Mouse (Mus musculus) testis, adult 2 months (tissue): ENCODE measurements around the gene Rai14. TPM values are rescaled to one million over a fixed set of nuclear protein-coding genes. Genes with fewer than 3 reads are reported as not detected.

Experiments used
- H3K27ac ChIP-seq: fragments of 200-500 bp; 2 replicates; pipeline ENCODE4 v1.5.1; 2012; ENCODE audit warnings: low read depth, low read length; ENCODE audit not compliant: control insufficient read depth, insufficient read depth
- H3K27me3 ChIP-seq: fragments of 200-500 bp; 2 replicates; pipeline ENCODE4 v1.6.1; 2012; ENCODE audit warnings: mild to moderate bottlenecking, low read length, moderate library complexity; ENCODE audit not compliant: control insufficient read depth, insufficient read depth
- H3K36me3 ChIP-seq: fragments of 200-500 bp; 2 replicates; pipeline ENCODE4 v1.6.1; 2012; ENCODE audit warnings: mild to moderate bottlenecking, low read length; ENCODE audit not compliant: control insufficient read depth, insufficient read depth
- H3K4me1 ChIP-seq: fragments of 200-500 bp; 2 replicates; pipeline ENCODE4 v1.6.1; 2012; ENCODE audit warnings: low read length; ENCODE audit not compliant: control insufficient read depth, insufficient read depth
- H3K4me3 ChIP-seq: fragments of 200-500 bp; 2 replicates; pipeline ENCODE4 v1.5.1; 2012; ENCODE audit warnings: low read depth, mild to moderate bottlenecking, low read length, moderate library complexity, mixed read lengths; ENCODE audit not compliant: control insufficient read depth
- CTCF ChIP-seq: fragments of 200-500 bp; IDR thresholded peaks from 2 replicates; pipeline ENCODE4 v1.5.1; 2012; ENCODE audit warnings: low read depth, mild to moderate bottlenecking, inconsistent platforms, low read length, moderate library complexity; ENCODE audit not compliant: control insufficient read depth, insufficient read depth, insufficient replicate concordance
- POLR2A ChIP-seq: fragments of 200-500 bp; IDR thresholded peaks from 2 replicates; pipeline ENCODE4 v1.6.1; 2012; ENCODE audit warnings: low read depth, mild to moderate bottlenecking, inconsistent platforms, low read length, moderate library complexity; ENCODE audit not compliant: control insufficient read depth
- polyA plus RNA-seq: library from polyadenylated mRNA; depleted of rRNA; stranded (reverse); fragments of >200 nt; gene quantifications from 2 replicates; pipeline ENCODE4 v1.2.3, GENCODE M21; 2012

Rai14 gene
- polyA plus RNA-seq, 1 experiment = 80.0 TPM

- TF ChIP-seq POLR2A (no peak), CTCF (no peak)
- H3K36me3 ChIP-seq = no peaks in the 10 kb centered on the region
- no peaks in the 10 kb centered on the region for H3K4me1 ChIP-seq
- H3K27ac ChIP-seq = no peak overlapping the region
- H3K4me3 ChIP-seq = no peak overlapping the region
- H3K27me3 ChIP-seq = no peaks in the 10 kb centered on the region
Measured at GRCm38 (mm10) chr15:10749678-10750077, 35.3 kb upstream of the Rai14 start.

DNA sequence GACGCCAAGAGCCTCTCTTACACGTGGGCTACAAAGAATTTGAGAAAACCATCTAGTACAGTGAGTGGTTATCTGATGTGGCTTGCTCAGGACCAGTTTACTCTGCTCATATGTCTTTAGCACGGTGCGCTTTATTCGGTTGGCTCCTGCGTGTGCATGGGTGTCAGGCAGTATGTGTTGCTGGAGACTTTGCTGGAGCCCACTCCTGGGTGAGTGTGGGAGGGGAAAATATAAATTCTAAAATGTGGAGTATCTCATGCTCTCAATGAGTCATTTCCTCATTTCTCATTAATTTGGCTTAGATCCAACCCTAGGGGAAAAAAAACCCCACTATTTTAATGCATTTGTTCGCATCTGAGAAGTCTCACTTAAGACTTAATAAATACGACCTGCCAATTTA is 33.2 kb upstream of the Rai14 start:
- TF ChIP-seq POLR2A (no peak), CTCF (no peak)
- no peak overlapping the region for H3K27ac ChIP-seq

DNA sequence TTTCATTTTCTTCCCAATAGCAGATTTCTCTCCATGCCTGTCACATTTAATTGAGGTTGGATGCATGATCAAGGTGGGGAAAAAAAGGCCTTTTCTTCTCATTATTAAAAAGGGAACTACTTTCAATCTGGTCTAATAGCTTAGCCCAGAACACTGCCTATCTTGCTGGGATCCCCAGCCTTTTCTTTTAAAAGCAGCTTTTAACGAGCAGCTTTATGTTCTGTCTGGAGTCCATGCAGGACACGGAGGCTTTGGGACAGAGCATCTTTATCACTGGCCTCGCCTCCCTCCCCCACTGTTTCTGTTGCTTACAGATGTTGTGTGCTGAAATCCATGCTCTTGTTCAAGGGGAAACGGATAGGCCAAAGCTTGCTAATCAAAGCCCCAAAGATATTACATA is 32.8 kb upstream of the Rai14 start:
- Histone ChIP-seq H3K27ac (no peak overlapping the region), H3K4me1 (no peaks in the 10 kb centered on the region), H3K36me3 (no peaks in the 10 kb centered on the region), H3K27me3 (no peaks in the 10 kb centered on the region), H3K4me3 (no peak overlapping the region)
- TF ChIP-seq CTCF (no peak), POLR2A (no peak)

More for the DNA sequence above, 33.2 kb upstream of the Rai14 start:
- Histone ChIP-seq H3K4me3 (no peak overlapping the region), H3K27me3 (no peaks in the 10 kb centered on the region), H3K4me1 (no peaks in the 10 kb centered on the region), H3K36me3 (no peaks in the 10 kb centered on the region)

- H3K36me3 ChIP-seq = no peaks in the 10 kb centered on the region
- H3K27me3 ChIP-seq = no peaks in the 10 kb centered on the region
- H3K4me1 ChIP-seq = no peaks in the 10 kb centered on the region
- no peak overlapping the region for H3K27ac ChIP-seq
- no peak overlapping the region for H3K4me3 ChIP-seq
- no peak for TF ChIP-seq POLR2A
- TF ChIP-seq CTCF = no peak
Measured at GRCm38 (mm10) chr15:10746303-10747051, 32.1 kb upstream of the Rai14 start.

DNA sequence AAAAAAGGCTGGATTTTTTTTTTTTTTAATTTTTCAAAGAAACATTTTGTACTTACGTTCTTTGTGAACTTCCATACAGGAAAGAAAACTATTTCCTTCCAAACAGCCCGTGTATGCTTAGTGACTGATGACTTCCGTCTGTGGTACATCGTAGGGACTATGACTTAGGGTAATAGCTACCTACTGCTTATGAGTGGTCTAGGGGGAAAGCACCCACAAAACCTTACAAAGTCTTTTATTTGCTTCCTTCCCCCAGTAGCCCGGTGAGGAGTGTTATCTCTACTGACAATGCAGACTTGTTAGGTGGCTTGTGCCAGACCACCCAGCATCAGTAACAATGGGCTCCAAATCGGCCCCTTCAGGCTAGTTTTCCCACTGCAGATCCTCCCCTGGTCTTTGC is 28.0 kb upstream of the Rai14 start:
- Histone ChIP-seq H3K4me3 (no peak overlapping the region), H3K27ac (no peak overlapping the region), H3K36me3 (no peaks in the 10 kb centered on the region), H3K4me1 (no peaks in the 10 kb centered on the region), H3K27me3 (no peaks in the 10 kb centered on the region)
- TF ChIP-seq POLR2A (no peak), CTCF (no peak)

DNA sequence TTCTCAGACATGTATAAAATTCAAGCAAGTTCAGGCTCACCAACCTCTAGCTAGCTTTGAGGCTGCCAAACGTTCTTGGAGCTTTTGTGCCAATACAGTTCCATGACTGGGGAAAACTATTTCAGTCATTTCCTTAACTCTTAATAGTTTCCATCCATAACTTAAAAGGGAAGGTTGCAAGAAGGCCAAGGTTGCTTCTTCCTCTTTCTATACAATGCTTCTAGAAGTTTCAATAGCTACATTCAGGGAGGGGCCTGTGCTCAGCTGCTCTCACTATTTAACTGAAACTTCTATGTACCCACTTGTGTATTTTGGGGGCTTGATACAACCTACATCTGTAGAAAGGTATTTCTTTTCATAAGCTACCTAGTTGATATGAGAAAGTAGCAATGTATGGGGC is 24.9 kb upstream of the Rai14 start:
- TF ChIP-seq CTCF = no peak
- Histone ChIP-seq H3K4me3 (no peak overlapping the region), H3K27ac (no peak overlapping the region), H3K4me1 (no peaks in the 10 kb centered on the region), H3K36me3 (no peaks in the 10 kb centered on the region), H3K27me3 (no peaks in the 10 kb centered on the region)

DNA sequence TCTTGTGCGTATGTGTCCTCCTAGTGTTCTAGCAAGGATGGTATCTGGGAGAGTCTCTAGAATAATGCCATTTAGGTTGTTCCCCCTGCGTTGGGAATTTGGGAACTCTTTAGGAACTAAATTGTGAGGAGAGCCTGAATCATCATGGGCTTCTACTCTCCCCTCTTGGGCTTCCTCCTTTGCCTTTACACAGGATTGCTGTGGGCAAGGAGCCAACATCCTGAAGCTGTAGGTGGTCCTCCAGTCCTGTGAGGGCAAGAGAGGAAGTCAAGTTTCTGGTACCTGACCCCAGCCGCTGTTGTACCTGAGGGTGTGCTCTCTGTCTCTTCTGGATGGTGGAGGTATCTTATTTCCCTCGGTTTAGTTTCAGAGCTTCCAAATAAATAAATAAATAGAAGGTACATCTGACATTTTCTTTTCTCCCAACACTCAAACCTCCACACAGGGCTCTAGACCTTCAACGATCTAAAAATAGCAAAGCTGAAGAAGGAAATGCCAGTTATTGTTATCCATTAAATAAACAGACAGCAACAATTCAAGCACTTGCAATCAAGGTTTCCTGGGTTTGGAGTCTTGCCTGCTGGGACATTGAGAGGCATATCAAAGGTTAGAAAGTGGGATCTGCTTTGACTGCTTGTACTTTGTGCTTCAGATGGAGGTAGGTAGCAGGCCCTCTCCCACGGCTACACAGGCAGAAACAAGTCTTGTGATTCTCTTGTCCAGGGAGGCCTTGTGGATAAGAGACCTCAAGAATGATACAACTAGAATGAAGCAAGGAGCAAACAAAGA is 24.1 kb upstream of the Rai14 start:
- H3K4me1 ChIP-seq = no peaks in the 10 kb centered on the region
- H3K36me3 ChIP-seq = no peaks in the 10 kb centered on the region
- no peaks in the 10 kb centered on the region for H3K27me3 ChIP-seq
- TF ChIP-seq POLR2A = no peak
- no peak for TF ChIP-seq CTCF
- H3K27ac ChIP-seq = peak overlapping the region; percentile 49
- no peak overlapping the region for H3K4me3 ChIP-seq
